Mouse (Mus musculus) stomach, embryonic 15.5 days (tissue): ENCODE data around the gene A830031A19Rik. TPM values are rescaled to one million over a fixed set of nuclear protein-coding genes. Genes with fewer than 3 reads are reported as not detected.

Experiments
- ATAC-seq: fragments of 200-750 bp; cut with Nextera tagmentation; 2 replicates; pipeline ENCODE4 v1.8.0; 2017; ENCODE audit warnings: low read depth, moderate number of reproducible peaks, moderate TSS enrichment; ENCODE audit not compliant: insufficient read depth, low FRiP score
- H3K27ac ChIP-seq: fragments of 300-500 bp; sonication (generic); 2 replicates; pipeline ENCODE4 v1.5.1; 2015; ENCODE audit warnings: mild to moderate bottlenecking, inconsistent platforms
- H3K27me3 ChIP-seq: fragments of 300-500 bp; sonication (generic); replicated peaks from 2 replicates; pipeline ENCODE4 v1.6.1; 2015; ENCODE audit warnings: inconsistent platforms
- H3K36me3 ChIP-seq: fragments of 300-500 bp; sonication (generic); 2 replicates; pipeline ENCODE4 v1.6.1; 2015; ENCODE audit warnings: inconsistent platforms
- H3K4me1 ChIP-seq: fragments of 300-500 bp; sonication (generic); 2 replicates; pipeline ENCODE4 v1.6.1; 2015; ENCODE audit warnings: inconsistent platforms
- H3K4me2 ChIP-seq: fragments of 300-500 bp; sonication (generic); 2 replicates; pipeline ENCODE4 v1.6.1; 2015; ENCODE audit warnings: mild to moderate bottlenecking, inconsistent platforms
- H3K4me3 ChIP-seq: fragments of 300-500 bp; sonication (generic); replicated peaks from 2 replicates; pipeline ENCODE4 v1.5.1; 2015; ENCODE audit warnings: inconsistent platforms
- H3K9ac ChIP-seq: fragments of 300-500 bp; sonication (generic); 2 replicates; pipeline ENCODE4 v1.6.1; 2015; ENCODE audit warnings: inconsistent platforms
- H3K9me3 ChIP-seq: fragments of 300-500 bp; sonication (generic); 2 replicates; pipeline ENCODE4 v1.6.1; 2016; ENCODE audit warnings: inconsistent platforms
- WGBS: fragments of 180-500 bp; shearing (Covaris S2); methylation state at CpG from one replicate; pipeline ENCODE4 v1.1.7; 2015; 5-methylcytosine and 5-hydroxymethylcytosine counted together
- polyA plus RNA-seq: library from polyadenylated mRNA; unstranded; fragments of >200 nt; fragmentation: Nextera tagmentation; extraction: Ambion mirVana; gene quantifications from 2 replicates; pipeline ENCODE4 v1.2.1, GENCODE M21; 2015

The A830031A19Rik gene
- polyA plus RNA-seq, 1 experiment from 2014 or later, result not detected

- ATAC-seq, result no peak
- no peak overlapping the region for H3K4me2 ChIP-seq
- peaks cover 3% of the 10 kb centered on the region; the same call in 1 of the 2 replicates for H3K27me3 ChIP-seq
- H3K4me1 ChIP-seq, result 0 out of 2 replicates have a peak, but pooled peaks cover 7% of the 10 kb centered on the region
- no peaks in the 10 kb centered on the region for H3K9me3 ChIP-seq
- no peak overlapping the region for H3K4me3 ChIP-seq
- 60% methylated on average over 4 of the region's 4 CpGs for WGBS
- H3K9ac ChIP-seq, result no peak overlapping the region
- no peak overlapping the region for H3K27ac ChIP-seq
- no peaks in the 10 kb centered on the region for H3K36me3 ChIP-seq
Observed at GRCm38 (mm10) chr11:24065313-24065712, 9.5 kb downstream of the A830031A19Rik start.

DNA sequence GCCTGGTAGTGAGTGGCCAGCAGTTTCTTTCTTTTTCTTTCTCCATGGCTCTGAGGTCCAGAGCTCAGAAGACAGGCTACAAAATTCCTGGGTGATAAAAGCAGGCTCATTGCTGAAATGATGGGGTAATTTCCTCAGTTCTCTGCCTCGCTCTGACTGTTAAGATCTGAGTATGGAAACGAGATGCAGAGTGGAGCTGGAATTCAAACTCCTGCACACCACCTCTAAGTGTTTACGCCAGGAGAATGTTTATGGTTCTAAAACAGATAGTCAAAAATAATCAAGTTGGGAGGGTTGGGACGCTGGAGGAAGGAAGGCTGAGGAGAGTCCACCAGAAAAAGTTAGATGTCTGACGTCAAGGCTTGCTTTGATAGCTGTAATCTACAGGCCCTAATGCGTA lies 10.6 kb downstream of the A830031A19Rik start:
- peaks cover 5% of the 10 kb centered on the region; the same call in 1 of the 2 replicates for H3K27me3 ChIP-seq
- H3K36me3 ChIP-seq, result no peaks in the 10 kb centered on the region
- no peak overlapping the region for H3K4me3 ChIP-seq
- H3K9ac ChIP-seq, result no peak overlapping the region
- H3K27ac ChIP-seq, result no peak overlapping the region
- H3K9me3 ChIP-seq, result no peaks in the 10 kb centered on the region
- 0 out of 2 replicates have a peak, but pooled peaks cover 7% of the 10 kb centered on the region for H3K4me1 ChIP-seq
- ATAC-seq, result no peak
- 74% methylated on average over 6 of the region's 6 CpGs for WGBS
- no peak overlapping the region for H3K4me2 ChIP-seq

DNA sequence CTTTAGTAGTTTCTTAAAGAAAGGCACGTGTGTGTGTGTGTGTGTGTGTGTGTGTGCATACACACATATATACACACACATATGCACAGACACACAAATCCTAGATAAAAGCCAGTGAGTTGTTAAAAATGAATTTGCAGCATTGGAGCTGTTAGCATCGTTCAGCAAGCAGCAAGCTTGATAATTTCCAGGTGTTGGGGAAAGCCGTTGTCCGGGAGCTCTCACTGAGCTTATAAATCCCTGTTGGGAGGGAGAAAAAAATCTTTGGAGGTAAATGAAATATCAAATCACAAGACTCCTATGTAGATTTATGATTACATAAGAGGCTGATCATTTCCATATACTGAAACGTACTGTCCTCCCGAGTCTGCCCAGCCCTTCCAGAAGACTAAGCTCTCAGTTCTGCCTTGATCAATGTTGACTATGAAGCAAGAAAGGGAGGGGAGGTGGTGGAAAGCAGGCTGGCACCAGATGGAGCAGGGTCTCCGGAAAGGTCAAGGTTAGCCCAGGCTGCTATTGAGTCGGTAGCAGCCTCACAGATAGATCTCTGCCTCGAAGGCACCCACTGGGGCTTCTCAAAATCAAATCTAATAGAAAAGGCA lies 12.3 kb downstream of the A830031A19Rik start:
- no peak overlapping the region for H3K4me2 ChIP-seq
- WGBS, result 19% methylated on average over 9 of the region's 9 CpGs
- H3K9ac ChIP-seq, result no peak overlapping the region
- ATAC-seq, result no peak
- no peaks in the 10 kb centered on the region for H3K36me3 ChIP-seq
- no peak overlapping the region for H3K27ac ChIP-seq
- H3K4me3 ChIP-seq, result no peak overlapping the region
- no peaks in the 10 kb centered on the region for H3K9me3 ChIP-seq
- H3K4me1 ChIP-seq, result 0 out of 2 replicates have a peak, but pooled peaks cover 7% of the 10 kb centered on the region
- H3K27me3 ChIP-seq, result peaks cover 5% of the 10 kb centered on the region; the same call in 1 of the 2 replicates

GRCm38 (mm10) chr11:24061819-24062218 lies 13.0 kb downstream of the A830031A19Rik start:
- WGBS, result 3% methylated on average over 14 of the region's 14 CpGs
- H3K36me3 ChIP-seq, result no peaks in the 10 kb centered on the region
- 0 out of 2 replicates have a peak, but pooled peaks cover 7% of the 10 kb centered on the region for H3K4me1 ChIP-seq
- peak overlapping the region; percentile 27 for H3K4me3 ChIP-seq
- peak overlapping the region; percentile 63 for H3K4me2 ChIP-seq
- H3K9ac ChIP-seq, result no peak overlapping the region
- no peak for ATAC-seq
- H3K27me3 ChIP-seq, result peaks cover 5% of the 10 kb centered on the region; the same call in 1 of the 2 replicates
- H3K27ac ChIP-seq, result no peak overlapping the region
- H3K9me3 ChIP-seq, result no peaks in the 10 kb centered on the region

- WGBS, result 13% methylated on average over 5 of the region's 5 CpGs
- Histone ChIP-seq H3K4me1 (0 out of 2 replicates have a peak, but pooled peaks cover 7% of the 10 kb centered on the region), H3K4me3 (peak overlapping the region; percentile 21; the same call in 1 of the 2 replicates), H3K9me3 (no peaks in the 10 kb centered on the region), H3K4me2 (peak overlapping the region; percentile 52), H3K36me3 (no peaks in the 10 kb centered on the region), H3K9ac (no peak overlapping the region), H3K27ac (no peak overlapping the region), H3K27me3 (peaks cover 5% of the 10 kb centered on the region; the same call in 1 of the 2 replicates)
- no peak for ATAC-seq
Observed at GRCm38 (mm10) chr11:24060428-24060827, 14.4 kb downstream of the A830031A19Rik start.

DNA sequence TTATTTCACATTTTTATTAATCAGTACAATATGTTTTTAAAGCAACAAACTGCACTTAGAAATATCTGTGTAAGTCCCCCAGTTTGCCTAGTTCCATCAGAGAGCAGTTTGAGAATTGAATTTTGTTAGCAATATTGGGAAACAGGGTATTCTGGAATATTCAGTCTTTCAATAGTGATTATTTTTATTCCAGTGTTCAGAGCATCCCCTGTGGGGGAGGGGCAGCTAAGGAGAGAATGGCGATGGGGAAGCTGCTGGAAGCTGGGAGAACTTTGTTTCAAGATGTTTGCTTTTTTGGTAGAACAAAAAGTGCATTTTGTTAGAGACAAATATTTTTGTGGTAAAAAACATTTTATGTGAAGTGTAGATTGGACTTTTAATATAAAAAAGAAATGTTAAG lies 15.7 kb downstream of the A830031A19Rik start:
- H3K27ac ChIP-seq, result no peak overlapping the region
- H3K9me3 ChIP-seq, result no peaks in the 10 kb centered on the region
- 31% methylated on average over 1 of the region's 1 CpGs for WGBS
- no peak for ATAC-seq
- 0 out of 2 replicates have a peak, but pooled peaks cover 7% of the 10 kb centered on the region for H3K4me1 ChIP-seq
- H3K4me2 ChIP-seq, result no peak overlapping the region
- H3K4me3 ChIP-seq, result no peak overlapping the region
- no peaks in the 10 kb centered on the region for H3K36me3 ChIP-seq
- H3K27me3 ChIP-seq, result peaks cover 5% of the 10 kb centered on the region; the same call in 1 of the 2 replicates
- no peak overlapping the region for H3K9ac ChIP-seq

GRCm38 (mm10) chr11:24052882-24053281 lies 22.0 kb downstream of the A830031A19Rik start:
- H3K27me3 ChIP-seq, result no peaks in the 10 kb centered on the region
- H3K4me2 ChIP-seq, result no peak overlapping the region
- no peaks in the 10 kb centered on the region for H3K9me3 ChIP-seq
- 76% methylated on average over 6 of the region's 6 CpGs for WGBS
- ATAC-seq, result no peak
- no peak overlapping the region for H3K9ac ChIP-seq
- no peaks in the 10 kb centered on the region for H3K36me3 ChIP-seq
- H3K27ac ChIP-seq, result no peak overlapping the region
- no peak overlapping the region for H3K4me3 ChIP-seq
- 0 out of 2 replicates have a peak, but pooled peaks cover 5% of the 10 kb centered on the region for H3K4me1 ChIP-seq

DNA sequence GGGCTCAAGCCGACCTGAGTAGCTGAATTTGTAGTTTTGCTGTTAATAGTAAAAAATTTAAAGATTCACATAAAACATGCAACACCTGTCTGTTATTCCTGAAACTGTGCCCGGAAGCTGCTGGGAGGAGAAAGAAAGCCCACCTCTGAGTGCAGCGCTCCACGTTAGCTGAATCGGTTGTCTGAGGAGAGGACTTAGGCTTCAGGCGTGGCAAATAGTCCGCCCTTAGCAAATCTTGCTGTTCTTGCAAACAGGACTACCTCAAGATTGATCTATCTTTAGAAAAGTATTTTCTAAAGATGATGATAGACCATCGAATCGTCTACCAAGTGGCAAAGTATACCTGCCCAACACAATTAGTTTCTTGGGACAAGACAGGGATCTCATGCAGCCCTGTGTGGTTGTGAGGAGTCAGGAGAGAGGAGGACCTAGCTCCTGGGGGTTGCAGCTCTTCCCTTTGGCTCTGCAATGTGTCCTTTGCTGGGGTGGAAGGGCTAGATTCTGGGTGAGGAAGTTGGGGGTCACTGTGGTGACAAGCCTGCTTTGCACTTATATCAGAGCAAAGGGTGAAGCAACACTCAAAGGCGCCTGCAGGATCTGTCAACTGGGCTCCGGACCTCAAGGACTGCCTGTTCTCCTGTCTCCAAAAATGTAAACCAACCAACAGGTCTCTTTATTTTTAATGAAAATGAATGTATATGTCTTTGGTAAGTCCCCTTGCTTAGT lies 24.7 kb downstream of the A830031A19Rik start:
- no peaks in the 10 kb centered on the region for H3K36me3 ChIP-seq
- H3K4me2 ChIP-seq, result peak overlapping the region; percentile 61
- 73% methylated on average over 11 of the region's 11 CpGs for WGBS
- H3K27me3 ChIP-seq, result no peaks in the 10 kb centered on the region
- no peak for ATAC-seq
- H3K4me3 ChIP-seq, result peak overlapping the region; percentile 60
- H3K4me1 ChIP-seq, result 0 out of 2 replicates have a peak, but pooled peaks cover 5% of the 10 kb centered on the region
- no peak overlapping the region for H3K27ac ChIP-seq
- no peaks in the 10 kb centered on the region for H3K9me3 ChIP-seq
- H3K9ac ChIP-seq, result no peak overlapping the region

GRCm38 (mm10) chr11:24049226-24050031 lies 25.4 kb downstream of the A830031A19Rik start:
- Histone ChIP-seq H3K27ac (no peak overlapping the region), H3K9me3 (no peaks in the 10 kb centered on the region), H3K4me2 (peak overlapping the region; percentile 61), H3K4me1 (0 out of 2 replicates have a peak, but pooled peaks cover 5% of the 10 kb centered on the region), H3K9ac (peak overlapping the region; percentile 55), H3K36me3 (no peaks in the 10 kb centered on the region), H3K27me3 (no peaks in the 10 kb centered on the region), H3K4me3 (peak overlapping the region; percentile 60)
- ATAC-seq, result peak; percentile 82
- WGBS, result 5% methylated on average over 28 of the region's 28 CpGs

DNA sequence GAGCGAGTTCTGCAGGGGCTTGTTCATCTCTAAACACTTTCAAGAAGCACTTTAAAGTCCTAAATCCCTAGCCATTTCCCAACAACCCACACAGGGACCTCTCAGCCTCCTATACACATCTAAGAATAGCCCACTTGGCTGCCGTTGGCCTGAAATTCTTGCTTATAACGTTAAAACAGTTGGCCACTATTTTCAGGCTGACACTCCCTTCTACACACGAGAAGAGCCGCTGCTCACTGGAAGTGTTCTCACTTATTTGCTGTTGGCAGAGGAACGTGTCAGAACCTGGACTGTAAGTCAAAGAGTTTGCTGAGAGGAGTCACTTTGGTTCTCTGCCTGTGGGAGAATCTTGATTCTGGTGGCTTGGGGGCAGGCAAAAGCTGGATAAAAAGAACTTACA lies 30.8 kb downstream of the A830031A19Rik start:
- WGBS, result 61% methylated on average over 6 of the region's 6 CpGs

GRCm38 (mm10) chr11:24020760-24021159 lies 54.1 kb downstream of the A830031A19Rik start:
- Histone ChIP-seq H3K9ac (no peak overlapping the region), H3K9me3 (no peaks in the 10 kb centered on the region), H3K4me3 (no peak overlapping the region), H3K36me3 (no peaks in the 10 kb centered on the region), H3K4me1 (no peaks in the 10 kb centered on the region), H3K4me2 (no peak overlapping the region), H3K27me3 (no peaks in the 10 kb centered on the region), H3K27ac (no peak overlapping the region)
- no peak for ATAC-seq
- 76% methylated on average over 1 of the region's 1 CpGs for WGBS

More for the DNA sequence above, 30.8 kb downstream of the A830031A19Rik start:
- Histone ChIP-seq H3K27ac (no peak overlapping the region), H3K4me1 (no peaks in the 10 kb centered on the region), H3K9ac (no peak overlapping the region), H3K36me3 (no peaks in the 10 kb centered on the region), H3K4me2 (no peak overlapping the region), H3K4me3 (no peak overlapping the region), H3K9me3 (no peaks in the 10 kb centered on the region), H3K27me3 (no peaks in the 10 kb centered on the region)
- ATAC-seq, result no peak
